Mouse (Mus musculus) G1E (cell line): ENCODE data around the gene Tbl1xr1.

Source experiments
- CTCF ChIP-seq: IDR thresholded peaks from 2 replicates; pipeline ENCODE4 v1.5.1; 2012; ENCODE audit warnings: low read depth, low read length, inconsistent platforms, mixed read lengths
- GATA1 ChIP-seq: IDR thresholded peaks from 2 replicates; pipeline ENCODE4 v1.6.1; 2012; ENCODE audit warnings: borderline replicate concordance, low read length, inconsistent platforms, mixed read lengths
- TAL1 ChIP-seq: conservative IDR thresholded peaks from 2 replicates; pipeline ENCODE4 v1.6.1; 2012; ENCODE audit warnings: low read depth, low read length, inconsistent platforms, mixed read lengths

- TF ChIP-seq CTCF (no peak), TAL1 (no peak), GATA1 (no peak)
Observed at GRCm38 (mm10) chr3:22141984-22142719, 65.7 kb downstream of the Tbl1xr1 start.
